Mouse (Mus musculus) stomach, embryonic 15.5 days (tissue): Measurements from ENCODE around the gene Rap1a. TPM values are rescaled to one million over a fixed set of nuclear protein-coding genes. Genes with fewer than 3 reads are reported as not detected.
A peak's percentile ranks its signal among the peaks of the same experiment; 100 is the strongest.

Experiments
- ATAC-seq: fragments of 200-750 bp; cut with Nextera tagmentation; 2 replicates; pipeline ENCODE4 v1.8.0; 2017; ENCODE audit warnings: low read depth, moderate number of reproducible peaks, moderate TSS enrichment; ENCODE audit not compliant: insufficient read depth, low FRiP score
- H3K27ac ChIP-seq: fragments of 300-500 bp; sonication (generic); 2 replicates; pipeline ENCODE4 v1.5.1; 2015; ENCODE audit warnings: mild to moderate bottlenecking, inconsistent platforms
- H3K27me3 ChIP-seq: fragments of 300-500 bp; sonication (generic); replicated peaks from 2 replicates; pipeline ENCODE4 v1.6.1; 2015; ENCODE audit warnings: inconsistent platforms
- H3K36me3 ChIP-seq: fragments of 300-500 bp; sonication (generic); 2 replicates; pipeline ENCODE4 v1.6.1; 2015; ENCODE audit warnings: inconsistent platforms
- H3K4me1 ChIP-seq: fragments of 300-500 bp; sonication (generic); 2 replicates; pipeline ENCODE4 v1.6.1; 2015; ENCODE audit warnings: inconsistent platforms
- H3K4me2 ChIP-seq: fragments of 300-500 bp; sonication (generic); 2 replicates; pipeline ENCODE4 v1.6.1; 2015; ENCODE audit warnings: mild to moderate bottlenecking, inconsistent platforms
- H3K4me3 ChIP-seq: fragments of 300-500 bp; sonication (generic); replicated peaks from 2 replicates; pipeline ENCODE4 v1.5.1; 2015; ENCODE audit warnings: inconsistent platforms
- H3K9ac ChIP-seq: fragments of 300-500 bp; sonication (generic); 2 replicates; pipeline ENCODE4 v1.6.1; 2015; ENCODE audit warnings: inconsistent platforms
- H3K9me3 ChIP-seq: fragments of 300-500 bp; sonication (generic); 2 replicates; pipeline ENCODE4 v1.6.1; 2016; ENCODE audit warnings: inconsistent platforms
- WGBS: fragments of 180-500 bp; shearing (Covaris S2); methylation state at CpG from one replicate; pipeline ENCODE4 v1.1.7; 2015; 5-methylcytosine and 5-hydroxymethylcytosine counted together
- polyA plus RNA-seq: library from polyadenylated mRNA; unstranded; fragments of >200 nt; fragmentation: Nextera tagmentation; extraction: Ambion mirVana; gene quantifications from 2 replicates; pipeline ENCODE4 v1.2.1, GENCODE M21; 2015

Gene Rap1a
- polyA plus RNA-seq, 1 experiment from 2014 or later: 141 TPM

- Histone ChIP-seq H3K4me3 (no peak overlapping the region), H3K4me2 (no peak overlapping the region), H3K9ac (no peak overlapping the region), H3K9me3 (no peaks in the 10 kb centered on the region), H3K4me1 (0 out of 2 replicates have a peak, but pooled peaks cover 6% of the 10 kb centered on the region), H3K36me3 (no peaks in the 10 kb centered on the region), H3K27ac (no peak overlapping the region), H3K27me3 (no peaks in the 10 kb centered on the region; the same call in 1 of the 2 replicates)
- ATAC-seq: no peak
- 41% methylated on average over 1 of the region's 1 CpGs for WGBS
Measured at GRCm38 (mm10) chr3:105698311-105698710, 102.8 kb downstream of the Rap1a start.

GRCm38 (mm10) chr3:105697148-105697441, 104.0 kb downstream of the Rap1a start:
- Histone ChIP-seq H3K9me3 (no peaks in the 10 kb centered on the region), H3K4me1 (0 out of 2 replicates have a peak, but pooled peaks cover 6% of the 10 kb centered on the region), H3K4me2 (no peak overlapping the region), H3K4me3 (no peak overlapping the region), H3K27me3 (no peaks in the 10 kb centered on the region), H3K27ac (no peak overlapping the region), H3K36me3 (no peaks in the 10 kb centered on the region), H3K9ac (no peak overlapping the region)
- ATAC-seq: no peak
- 76% methylated on average over 5 of the region's 5 CpGs for WGBS

GRCm38 (mm10) chr3:105696387-105697147, 104.6 kb downstream of the Rap1a start:
- WGBS: 68% methylated on average over 17 of the region's 17 CpGs
- Histone ChIP-seq H3K36me3 (no peaks in the 10 kb centered on the region), H3K27ac (peak overlapping the region; percentile 68; the same call in 1 of the 2 replicates), H3K4me2 (no peak overlapping the region), H3K9me3 (no peaks in the 10 kb centered on the region), H3K9ac (no peak overlapping the region), H3K27me3 (no peaks in the 10 kb centered on the region), H3K4me1 (0 out of 2 replicates have a peak, but pooled peaks cover 6% of the 10 kb centered on the region), H3K4me3 (no peak overlapping the region)
- ATAC-seq: no peak

- Histone ChIP-seq H3K9ac (no peak overlapping the region), H3K4me1 (0 out of 2 replicates have a peak, but pooled peaks cover 6% of the 10 kb centered on the region), H3K4me3 (no peak overlapping the region), H3K4me2 (peak overlapping the region; percentile 14), H3K27me3 (no peaks in the 10 kb centered on the region), H3K36me3 (no peaks in the 10 kb centered on the region), H3K9me3 (no peaks in the 10 kb centered on the region), H3K27ac (peak overlapping the region; percentile 68)
- 29% methylated on average over 20 of the region's 20 CpGs for WGBS
- ATAC-seq: no peak
Measured at GRCm38 (mm10) chr3:105695476-105696386, 105.4 kb downstream of the Rap1a start.

GRCm38 (mm10) chr3:105693327-105694080, 107.6 kb downstream of the Rap1a start:
- Histone ChIP-seq H3K4me3 (no peak overlapping the region), H3K4me1 (0 out of 2 replicates have a peak, but pooled peaks cover 6% of the 10 kb centered on the region), H3K27me3 (no peaks in the 10 kb centered on the region), H3K27ac (no peak overlapping the region), H3K9ac (no peak overlapping the region), H3K4me2 (no peak overlapping the region), H3K36me3 (no peaks in the 10 kb centered on the region), H3K9me3 (no peaks in the 10 kb centered on the region)
- no peak for ATAC-seq
- 68% methylated on average over 14 of the region's 14 CpGs for WGBS

- Histone ChIP-seq H3K27me3 (no peaks in the 10 kb centered on the region), H3K27ac (no peak overlapping the region), H3K4me1 (peaks cover 3% of the 10 kb centered on the region; the same call in 1 of the 2 replicates), H3K4me2 (no peak overlapping the region), H3K36me3 (peaks cover 9% of the 10 kb centered on the region; the same call in 1 of the 2 replicates), H3K9ac (no peak overlapping the region), H3K9me3 (no peaks in the 10 kb centered on the region), H3K4me3 (no peak overlapping the region)
- no peak for ATAC-seq
- WGBS: 75% methylated on average over 2 of the region's 2 CpGs
Measured at GRCm38 (mm10) chr3:105688536-105688935, 112.6 kb downstream of the Rap1a start.

GRCm38 (mm10) chr3:105687324-105688060, 113.6 kb downstream of the Rap1a start, which contains the start of gene Ddx20:
TSS of gene Ddx20 (minus strand) at chr3:105687574.
- no peaks in the 10 kb centered on the region for H3K27me3 ChIP-seq
- peak within 1 kb of the TSS; percentile 86 for H3K9ac ChIP-seq
- no peaks in the 10 kb centered on the region for H3K9me3 ChIP-seq
- peak within 1 kb of the TSS; percentile 88 for H3K4me3 ChIP-seq
- peak; percentile 94 for ATAC-seq
- peak within 1 kb of the TSS; percentile 78 for H3K27ac ChIP-seq
- under 1% methylated on average over 69 of the region's 72 CpGs for WGBS
- H3K36me3 ChIP-seq: peaks cover 19% of the 10 kb centered on the region; the same call in 1 of the 2 replicates
- H3K4me2 ChIP-seq: peak within 1 kb of the TSS; percentile 65
- H3K4me1 ChIP-seq: peaks cover 3% of the 10 kb centered on the region; the same call in 1 of the 2 replicates

GRCm38 (mm10) chr3:105686394-105687323, 114.5 kb downstream of the Rap1a start:
- no peaks in the 10 kb centered on the region for H3K27me3 ChIP-seq
- peaks cover 3% of the 10 kb centered on the region; the same call in 1 of the 2 replicates for H3K4me1 ChIP-seq
- peak overlapping the region; percentile 65 for H3K4me2 ChIP-seq
- H3K4me3 ChIP-seq: peak overlapping the region; percentile 88
- peak overlapping the region; percentile 78 for H3K27ac ChIP-seq
- 7% methylated on average over 56 of the region's 60 CpGs for WGBS
- ATAC-seq: peak; percentile 44; the same call in 1 of the 2 replicates
- peaks cover 19% of the 10 kb centered on the region; the same call in 1 of the 2 replicates for H3K36me3 ChIP-seq
- H3K9me3 ChIP-seq: no peaks in the 10 kb centered on the region
- peak overlapping the region; percentile 86 for H3K9ac ChIP-seq

GRCm38 (mm10) chr3:105680346-105680745, 120.8 kb downstream of the Rap1a start:
- WGBS: 89% methylated on average over 7 of the region's 7 CpGs

More at GRCm38 (mm10) chr3:105680346-105680745, 120.8 kb downstream of the Rap1a start:
- Histone ChIP-seq H3K27me3 (no peaks in the 10 kb centered on the region), H3K4me2 (no peak overlapping the region), H3K4me1 (no peaks in the 10 kb centered on the region), H3K9ac (no peak overlapping the region), H3K9me3 (no peaks in the 10 kb centered on the region), H3K27ac (no peak overlapping the region), H3K36me3 (peaks cover 40% of the 10 kb centered on the region), H3K4me3 (no peak overlapping the region)
- no peak for ATAC-seq
